Mouse (Mus musculus) brain, embryonic 14.5 days (tissue): Measurements from ENCODE around the gene 4930432K21Rik.

Experiments
- CTCF ChIP-seq: fragments of 200-500 bp; IDR thresholded peaks from 2 replicates; pipeline ENCODE4 v1.5.1; 2012; ENCODE audit warnings: inconsistent platforms, mild to moderate bottlenecking, moderate library complexity, borderline replicate concordance; ENCODE audit not compliant: insufficient read depth, insufficient read length; ENCODE audit errors: extremely low read depth
- POLR2A ChIP-seq: fragments of 200-500 bp; IDR thresholded peaks from 2 replicates; pipeline ENCODE4 v1.6.1; 2012; ENCODE audit warnings: mild to moderate bottlenecking, inconsistent platforms, borderline replicate concordance; ENCODE audit not compliant: poor library complexity, insufficient read depth, insufficient read length, severe bottlenecking; ENCODE audit errors: extremely low read depth

DNA sequence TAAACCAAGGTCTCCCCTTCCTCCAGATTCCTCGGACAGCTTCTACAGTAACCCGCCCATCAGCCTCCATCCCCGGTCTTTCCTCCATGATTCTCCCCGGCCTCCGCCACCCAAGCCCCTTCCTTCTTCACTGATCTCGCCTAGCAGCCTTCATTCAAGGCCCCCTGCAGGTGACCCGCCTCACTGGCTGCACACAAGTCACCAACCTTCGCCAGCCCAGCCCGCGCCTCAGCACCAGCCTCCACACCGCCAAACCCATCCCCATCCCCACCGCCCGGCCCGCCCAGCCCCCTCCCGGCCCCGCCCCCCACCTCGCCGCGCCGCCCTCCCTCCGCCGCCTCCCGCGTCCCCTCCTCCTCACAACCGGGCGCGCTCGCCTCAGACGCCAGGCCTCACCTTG, 43.6 kb upstream of the 4930432K21Rik start:
- TF ChIP-seq CTCF = peak; percentile 37; the same call in 1 of the 2 replicates
- TF ChIP-seq POLR2A = no peak
